ENCODE assay signal across 15 mouse cellular contexts in genomic region chr4:40192246-40192645, GRCm38 (mm10).
"Had no signal": no experiment of that assay in that cellular context is flagged by ENCODE, and none has a peak within 500 bp of the region (broad histone marks: within the 10 kb centered on the region; RNA-seq: fewer than 3 reads in every experiment).

No protein-coding gene starts in this region.

- DNase-seq: retina, postnatal 1 day; right cerebral cortex, adult 18-20 months; right cerebral cortex, postnatal 14 days; right cerebral cortex, postnatal 25 days; right cerebral cortex, postnatal 4 days; spleen, adult 18-20 months; thymus, adult 18-20 months; thymus, adult 2 months; thymus, postnatal 14 days; thymus, postnatal 25 days; thymus, postnatal 36 days; thymus, postnatal 4 days had no signal

- H3K9ac ChIP-seq: neural tube, embryonic 15.5 days; stomach, embryonic 15.5 days had no signal

- H3K4me3 ChIP-seq: neural tube, embryonic 15.5 days; stomach, embryonic 15.5 days had no signal

- H3K27me3 ChIP-seq: neural tube, embryonic 15.5 days; stomach, embryonic 15.5 days had no signal

- H3K27ac ChIP-seq: neural tube, embryonic 15.5 days; stomach, embryonic 15.5 days; stomach, postnatal 0 days had no signal

- H3K4me1 ChIP-seq: neural tube, embryonic 15.5 days; stomach, embryonic 15.5 days had no signal

- H3K9me3 ChIP-seq: neural tube, embryonic 15.5 days; stomach, embryonic 15.5 days had no signal

- H3K4me2 ChIP-seq: neural tube, embryonic 15.5 days; stomach, embryonic 15.5 days had no signal
